Mouse (Mus musculus): ENCODE data around the gene Gm21876.
"Not testable (repeated sequence)": the region's sequence is repeated elsewhere in the genome, so short reads cannot be mapped to it uniquely, and the experiment has no call there.

Gene Gm21876

DNA sequence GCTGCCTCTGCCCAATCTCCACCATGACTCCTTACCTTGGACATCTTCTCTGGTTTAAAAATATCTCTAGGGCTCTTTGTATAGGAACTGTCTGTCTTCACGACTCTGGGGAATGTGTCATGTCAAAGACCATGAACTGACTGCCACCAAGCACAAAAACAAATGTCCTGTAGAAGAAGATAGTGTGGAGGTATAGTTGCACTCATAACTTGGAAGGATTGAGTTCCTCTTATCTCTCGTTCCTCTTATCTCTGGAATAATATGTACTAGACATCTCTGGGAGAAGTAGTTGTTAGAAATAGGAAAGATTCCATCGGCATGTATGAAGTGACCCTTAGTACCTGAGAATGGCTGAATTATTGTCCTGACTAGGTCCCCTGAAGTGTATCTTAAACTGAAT, at the start of gene Gm21876:
Gene Gm21876, minus strand, starts transcription at position 101 of the 400 bp plus-strand sequence.
- no peak for DNase-seq (ENCODE audit: low spot score in 2 of 2)

GRCm38 (mm10) chrX:21220422-21220821, 45.0 kb upstream of the Gm21876 start:
- no peak for DNase-seq (ENCODE audit: low spot score in 2 of 2)

DNA sequence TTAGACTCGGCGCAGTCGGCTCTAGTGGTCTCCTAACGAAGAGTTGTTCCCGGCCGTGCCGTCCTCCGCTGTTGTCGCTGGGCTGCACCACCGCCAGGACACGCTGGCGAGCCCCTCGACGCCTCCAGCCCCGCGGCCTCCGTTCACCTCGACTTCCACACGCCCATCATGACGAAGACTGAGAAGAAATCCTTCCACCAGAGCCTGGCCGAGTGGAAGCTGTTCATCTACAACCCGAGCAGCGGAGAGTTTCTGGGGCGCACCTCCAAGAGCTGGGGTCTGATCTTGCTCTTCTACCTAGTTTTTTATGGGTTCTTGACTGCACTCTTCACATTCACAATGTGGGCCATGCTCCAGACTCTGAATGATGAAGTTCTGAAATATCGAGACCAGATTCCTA, 28.8 kb downstream of the Gm21876 start:
- DNase-seq (ENCODE audit: low spot score in 2 of 2), result not testable (repeated sequence)
